Mouse (Mus musculus): ENCODE measurements around the gene Gadd45gip1. TPM values are rescaled to one million over a fixed set of nuclear protein-coding genes. Genes with fewer than 3 reads are reported as not detected.

The Gadd45gip1 gene
- polyA plus RNA-seq, 1 experiment from 2014 or later = 49.5 TPM

GRCm38 (mm10) chr8:84809109-84809940 lies 22.0 kb upstream of the Gadd45gip1 start:
- H3K27me3 ChIP-seq (ENCODE audit: control insufficient read depth, insufficient read depth, low read length) = peaks cover 6% of the 10 kb centered on the region
- H3K4me3 ChIP-seq (replicated peaks; ENCODE audit: low read length) = no peak overlapping the region
- peaks cover 5% of the 10 kb centered on the region; the same call in 1 of the 2 replicates for H3K4me1 ChIP-seq (ENCODE audit: control insufficient read depth, insufficient read depth, low read length)
- no peaks in the 10 kb centered on the region for H3K36me3 ChIP-seq (ENCODE audit: control insufficient read depth, insufficient read depth, low read length)
- H3K9ac ChIP-seq (ENCODE audit: low read length) = no peak overlapping the region
- ATAC-seq (ENCODE audit: insufficient read depth, low FRiP score) = no peak
- H3K27ac ChIP-seq (ENCODE audit: low read length) = no peak overlapping the region
- no peak overlapping the region for H3K4me2 ChIP-seq (ENCODE audit: low read depth, low read length)
- WGBS = 66% methylated on average over 12 of the region's 12 CpGs
- 0 out of 2 replicates have a peak, but pooled peaks cover 4% of the 10 kb centered on the region for H3K9me3 ChIP-seq (replicated peaks; ENCODE audit: control insufficient read depth, low read length)

DNA sequence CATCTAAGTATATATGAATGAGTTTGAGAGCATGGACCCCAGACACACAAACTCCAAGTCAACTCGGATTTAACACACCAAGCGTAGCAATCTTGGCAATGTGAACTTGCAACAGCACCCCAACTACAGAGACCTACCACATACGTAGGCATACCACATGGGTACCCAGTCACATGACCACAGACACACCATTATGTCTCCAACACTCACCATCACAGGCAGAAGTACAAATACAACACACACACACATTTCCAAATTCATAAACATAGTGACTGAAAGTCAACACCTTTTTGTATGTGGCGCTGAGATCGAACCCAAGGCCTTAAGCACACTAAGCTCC lies 21.4 kb upstream of the Gadd45gip1 start:
- H3K27ac ChIP-seq (ENCODE audit: low read length) = no peak overlapping the region
- H3K9me3 ChIP-seq (replicated peaks; ENCODE audit: control insufficient read depth, low read length) = 0 out of 2 replicates have a peak, but pooled peaks cover 4% of the 10 kb centered on the region
- H3K9ac ChIP-seq (ENCODE audit: low read length) = no peak overlapping the region
- H3K4me1 ChIP-seq (ENCODE audit: control insufficient read depth, insufficient read depth, low read length) = peaks cover 5% of the 10 kb centered on the region; the same call in 1 of the 2 replicates
- no peak overlapping the region for H3K4me2 ChIP-seq (ENCODE audit: low read depth, low read length)
- H3K36me3 ChIP-seq (ENCODE audit: control insufficient read depth, insufficient read depth, low read length) = no peaks in the 10 kb centered on the region
- WGBS = 78% methylated on average over 5 of the region's 5 CpGs
- ATAC-seq (ENCODE audit: insufficient read depth, low FRiP score) = no peak
- H3K27me3 ChIP-seq (ENCODE audit: control insufficient read depth, insufficient read depth, low read length) = peaks cover 6% of the 10 kb centered on the region
- no peak overlapping the region for H3K4me3 ChIP-seq (replicated peaks; ENCODE audit: low read length)

DNA sequence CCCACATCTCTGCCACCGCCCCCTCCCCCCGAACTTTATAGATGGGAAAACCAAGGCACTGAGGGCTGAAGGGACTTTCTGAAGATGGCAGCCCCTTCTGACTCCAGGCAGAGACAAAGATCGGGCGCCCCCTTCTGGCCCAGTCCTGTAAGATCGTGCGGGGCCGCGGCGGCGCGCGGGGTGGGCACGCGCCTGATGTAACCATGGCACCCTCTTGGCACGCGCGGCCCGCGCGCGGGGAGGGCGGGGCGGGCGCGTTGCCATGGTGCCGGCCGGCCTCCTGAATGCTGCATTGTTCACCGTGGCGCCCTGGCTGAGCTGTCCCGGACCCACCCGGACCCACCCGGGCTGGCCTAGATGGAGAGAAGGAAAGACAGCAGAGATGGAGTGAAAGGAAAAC lies 20.4 kb upstream of the Gadd45gip1 start:
- Histone ChIP-seq H3K27ac (ENCODE audit: low read length) (0 out of 2 replicates have a peak overlapping the region, but pooled peaks have one; percentile 38), H3K4me2 (ENCODE audit: low read depth, low read length) (peak overlapping the region; percentile 72), H3K27me3 (ENCODE audit: control insufficient read depth, insufficient read depth, low read length) (peaks cover 6% of the 10 kb centered on the region), H3K4me1 (ENCODE audit: control insufficient read depth, insufficient read depth, low read length) (peaks cover 10% of the 10 kb centered on the region; the same call in 1 of the 2 replicates), H3K36me3 (ENCODE audit: control insufficient read depth, insufficient read depth, low read length) (no peaks in the 10 kb centered on the region), H3K4me3 (replicated peaks; ENCODE audit: low read length) (peak overlapping the region; percentile 41), H3K9me3 (replicated peaks; ENCODE audit: control insufficient read depth, low read length) (0 out of 2 replicates have a peak, but pooled peaks cover 2% of the 10 kb centered on the region), H3K9ac (ENCODE audit: low read length) (peak overlapping the region; percentile 52; the same call in 1 of the 2 replicates)
- peak; percentile 88 for ATAC-seq (ENCODE audit: insufficient read depth, low FRiP score)
- 1% methylated on average over 32 of the region's 32 CpGs for WGBS

GRCm38 (mm10) chr8:84811303-84811702 lies 20.0 kb upstream of the Gadd45gip1 start:
- H3K4me3 ChIP-seq (replicated peaks; ENCODE audit: low read length) = peak overlapping the region; percentile 41
- peak overlapping the region; percentile 72 for H3K4me2 ChIP-seq (ENCODE audit: low read depth, low read length)
- H3K9ac ChIP-seq (ENCODE audit: low read length) = peak overlapping the region; percentile 52; the same call in 1 of the 2 replicates
- H3K27me3 ChIP-seq (ENCODE audit: control insufficient read depth, insufficient read depth, low read length) = peaks cover 6% of the 10 kb centered on the region
- H3K36me3 ChIP-seq (ENCODE audit: control insufficient read depth, insufficient read depth, low read length) = no peaks in the 10 kb centered on the region
- ATAC-seq (ENCODE audit: insufficient read depth, low FRiP score) = no peak
- H3K4me1 ChIP-seq (ENCODE audit: control insufficient read depth, insufficient read depth, low read length) = peaks cover 10% of the 10 kb centered on the region; the same call in 1 of the 2 replicates
- H3K27ac ChIP-seq (ENCODE audit: low read length) = peak overlapping the region; percentile 38; the same call in 1 of the 2 replicates
- no peaks in the 10 kb centered on the region for H3K9me3 ChIP-seq (replicated peaks; ENCODE audit: control insufficient read depth, low read length)
- WGBS = 21% methylated on average over 10 of the region's 10 CpGs

DNA sequence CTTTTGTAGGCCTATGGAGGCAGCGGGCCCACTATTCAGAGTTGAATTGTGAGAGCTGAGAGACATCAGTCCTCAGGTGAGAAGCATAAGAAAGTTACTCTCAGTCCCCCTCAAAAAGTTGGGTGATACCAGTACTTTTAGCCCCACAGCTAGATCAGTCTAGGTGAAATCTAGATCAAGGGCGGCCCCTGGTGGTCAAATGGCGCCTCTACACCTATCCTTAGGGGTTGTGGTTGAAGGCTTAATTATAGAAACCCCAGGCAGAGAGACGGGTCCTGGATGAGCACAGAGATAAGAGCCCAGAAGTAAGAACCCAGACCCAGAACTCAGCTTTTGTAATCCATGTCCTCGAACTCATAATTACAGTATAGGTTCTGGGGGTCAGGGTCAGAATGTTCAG lies 18.3 kb upstream of the Gadd45gip1 start:
- no peaks in the 10 kb centered on the region for H3K9me3 ChIP-seq (replicated peaks; ENCODE audit: control insufficient read depth, low read length)
- 0 out of 2 replicates have a peak, but pooled peaks have one; percentile 40 for ATAC-seq (ENCODE audit: insufficient read depth, low FRiP score)
- H3K4me3 ChIP-seq (replicated peaks; ENCODE audit: low read length) = no peak overlapping the region
- WGBS = under 1% methylated on average over 5 of the region's 5 CpGs
- H3K36me3 ChIP-seq (ENCODE audit: control insufficient read depth, insufficient read depth, low read length) = no peaks in the 10 kb centered on the region
- no peak overlapping the region for H3K27ac ChIP-seq (ENCODE audit: low read length)
- peaks cover 10% of the 10 kb centered on the region; the same call in 1 of the 2 replicates for H3K4me1 ChIP-seq (ENCODE audit: control insufficient read depth, insufficient read depth, low read length)
- no peak overlapping the region for H3K4me2 ChIP-seq (ENCODE audit: low read depth, low read length)
- peaks cover 6% of the 10 kb centered on the region for H3K27me3 ChIP-seq (ENCODE audit: control insufficient read depth, insufficient read depth, low read length)
- H3K9ac ChIP-seq (ENCODE audit: low read length) = no peak overlapping the region

GRCm38 (mm10) chr8:84813830-84814229 lies 17.5 kb upstream of the Gadd45gip1 start:
- WGBS = 80% methylated on average over 3 of the region's 3 CpGs
- Histone ChIP-seq H3K4me1 (ENCODE audit: control insufficient read depth, insufficient read depth, low read length) (peaks cover 10% of the 10 kb centered on the region; the same call in 1 of the 2 replicates), H3K4me2 (ENCODE audit: low read depth, low read length) (no peak overlapping the region), H3K27me3 (ENCODE audit: control insufficient read depth, insufficient read depth, low read length) (peaks cover 6% of the 10 kb centered on the region), H3K36me3 (ENCODE audit: control insufficient read depth, insufficient read depth, low read length) (no peaks in the 10 kb centered on the region), H3K9me3 (replicated peaks; ENCODE audit: control insufficient read depth, low read length) (no peaks in the 10 kb centered on the region), H3K27ac (ENCODE audit: low read length) (no peak overlapping the region), H3K9ac (ENCODE audit: low read length) (no peak overlapping the region), H3K4me3 (replicated peaks; ENCODE audit: low read length) (no peak overlapping the region)
- no peak for ATAC-seq (ENCODE audit: insufficient read depth, low FRiP score)

GRCm38 (mm10) chr8:84814240-84814554 lies 17.1 kb upstream of the Gadd45gip1 start:
- H3K9me3 ChIP-seq (replicated peaks; ENCODE audit: control insufficient read depth, low read length) = no peaks in the 10 kb centered on the region
- no peak for ATAC-seq (ENCODE audit: insufficient read depth, low FRiP score)
- H3K36me3 ChIP-seq (ENCODE audit: control insufficient read depth, insufficient read depth, low read length) = no peaks in the 10 kb centered on the region
- H3K4me3 ChIP-seq (replicated peaks; ENCODE audit: low read length) = no peak overlapping the region
- H3K27me3 ChIP-seq (ENCODE audit: control insufficient read depth, insufficient read depth, low read length) = peaks cover 6% of the 10 kb centered on the region
- WGBS = 79% methylated on average over 11 of the region's 11 CpGs
- H3K9ac ChIP-seq (ENCODE audit: low read length) = no peak overlapping the region
- peaks cover 10% of the 10 kb centered on the region; the same call in 1 of the 2 replicates for H3K4me1 ChIP-seq (ENCODE audit: control insufficient read depth, insufficient read depth, low read length)
- no peak overlapping the region for H3K27ac ChIP-seq (ENCODE audit: low read length)
- no peak overlapping the region for H3K4me2 ChIP-seq (ENCODE audit: low read depth, low read length)

GRCm38 (mm10) chr8:84814555-84815441 lies 16.5 kb upstream of the Gadd45gip1 start:
- 39% methylated on average over 19 of the region's 19 CpGs for WGBS
- Histone ChIP-seq H3K4me2 (ENCODE audit: low read depth, low read length) (no peak overlapping the region), H3K9ac (ENCODE audit: low read length) (no peak overlapping the region; the same call in 1 of the 2 replicates), H3K36me3 (ENCODE audit: control insufficient read depth, insufficient read depth, low read length) (no peaks in the 10 kb centered on the region), H3K4me3 (replicated peaks; ENCODE audit: low read length) (no peak overlapping the region), H3K27ac (ENCODE audit: low read length) (no peak overlapping the region), H3K9me3 (replicated peaks; ENCODE audit: control insufficient read depth, low read length) (no peaks in the 10 kb centered on the region), H3K4me1 (ENCODE audit: control insufficient read depth, insufficient read depth, low read length) (peaks cover 10% of the 10 kb centered on the region; the same call in 1 of the 2 replicates), H3K27me3 (ENCODE audit: control insufficient read depth, insufficient read depth, low read length) (peaks cover 6% of the 10 kb centered on the region)
- no peak for ATAC-seq (ENCODE audit: insufficient read depth, low FRiP score)
